Mouse (Mus musculus) right cerebral cortex, postnatal 10 days (tissue): Measurements from ENCODE around the gene Traf2.
"Not testable (repeated sequence)": the region's sequence is repeated elsewhere in the genome, so short reads cannot be mapped to it uniquely, and the experiment has no call there.

Experiments used
- DNase-seq, 2 experiments: peaks; one replicate each; pipeline ENCODE4 v3.0.0; 2021; ENCODE audit warnings: low spot score in 2 of 2

Gene Traf2

GRCm38 (mm10) chr2:25575432-25576027 lies 28.8 kb upstream of the Traf2 start:
- DNase-seq = peak; percentile 71 to 72

GRCm38 (mm10) chr2:25574579-25575431 lies 28.1 kb upstream of the Traf2 start, which contains the start of the genes Mamdc4 and Phpt1:
TSS of gene Mamdc4 (minus strand) at chr2:25574845.
TSS of gene Phpt1 (minus strand) at chr2:25575224.
- DNase-seq = peak; percentile 98 to 99

GRCm38 (mm10) chr2:25574136-25574535 lies 27.4 kb upstream of the Traf2 start:
- no peak for DNase-seq

- DNase-seq = peak in 1 of 2 experiments; percentile 22
Observed at GRCm38 (mm10) chr2:25573068-25573467, 26.3 kb upstream of the Traf2 start.

GRCm38 (mm10) chr2:25571221-25571620 lies 24.5 kb upstream of the Traf2 start:
- no peak for DNase-seq

GRCm38 (mm10) chr2:25569323-25569722 lies 22.6 kb upstream of the Traf2 start:
- DNase-seq = no peak

GRCm38 (mm10) chr2:25568473-25569019 lies 21.8 kb upstream of the Traf2 start:
- DNase-seq = no peak

- DNase-seq = no peak
Observed at GRCm38 (mm10) chr2:25566558-25566957, 19.8 kb upstream of the Traf2 start.

- no peak for DNase-seq
Observed at GRCm38 (mm10) chr2:25565741-25566140, 19.0 kb upstream of the Traf2 start.

- DNase-seq = no peak
Observed at GRCm38 (mm10) chr2:25561946-25562345, 15.2 kb upstream of the Traf2 start.

GRCm38 (mm10) chr2:25560551-25560950 lies 13.8 kb upstream of the Traf2 start:
- DNase-seq = no peak

- no peak for DNase-seq
Observed at GRCm38 (mm10) chr2:25558774-25559173, 12.0 kb upstream of the Traf2 start.

- no peak for DNase-seq
Observed at GRCm38 (mm10) chr2:25557964-25558360, 11.2 kb upstream of the Traf2 start.

- DNase-seq = peak; percentile 97 to 98
Observed at GRCm38 (mm10) chr2:25557221-25557963, 10.7 kb upstream of the Traf2 start, which contains the start of gene Edf1. TSS of gene Edf1 (plus strand) at chr2:25557847.

GRCm38 (mm10) chr2:25556296-25556695 lies 9.6 kb upstream of the Traf2 start:
- DNase-seq = no peak

GRCm38 (mm10) chr2:25555479-25555878 lies 8.7 kb upstream of the Traf2 start:
- not testable (repeated sequence) for DNase-seq

GRCm38 (mm10) chr2:25553171-25553786 lies 6.5 kb upstream of the Traf2 start:
- DNase-seq = not testable (repeated sequence)

GRCm38 (mm10) chr2:25551186-25551585 lies 4.4 kb upstream of the Traf2 start:
- peak; percentile 46 to 56 for DNase-seq

GRCm38 (mm10) chr2:25549021-25549991 lies 2.6 kb upstream of the Traf2 start:
- no peak for DNase-seq
